Mouse (Mus musculus): ENCODE measurements around the gene Nans. TPM values are rescaled to one million over a fixed set of nuclear protein-coding genes. Genes with fewer than 3 reads are reported as not detected.

Nans gene
- polyA plus RNA-seq, 1 experiment from 2014 or later, result 80.6 TPM

DNA sequence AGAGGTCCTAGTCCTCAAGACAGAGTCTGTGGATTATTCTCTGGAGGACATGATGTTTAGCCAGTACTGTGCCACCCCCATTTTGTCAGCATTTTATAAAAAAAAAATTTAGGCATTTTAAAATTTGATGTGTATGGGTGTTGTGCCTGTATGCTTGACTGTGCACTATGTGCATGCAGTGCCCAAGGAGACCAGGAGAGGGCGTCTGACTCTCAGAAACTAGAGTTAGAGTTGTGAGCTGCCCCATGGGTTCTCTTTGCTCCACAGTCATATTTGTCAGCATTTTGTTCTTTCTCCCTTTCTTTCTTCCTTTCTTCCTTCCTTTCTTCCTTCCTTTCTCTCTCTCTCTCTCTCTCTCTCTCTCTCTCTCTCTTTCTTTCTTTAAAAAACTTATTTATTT is 55.3 kb downstream of the Nans start:
- H3K9me3 ChIP-seq (replicated peaks), result no peaks in the 10 kb centered on the region
- peaks cover 10% of the 10 kb centered on the region for H3K27me3 ChIP-seq (ENCODE audit: low read depth, poor library complexity, severe bottlenecking)
- H3K4me3 ChIP-seq, result no peak overlapping the region
- DNase-seq (ENCODE audit: low spot score), result no peak
- H3K36me3 ChIP-seq, result no peaks in the 10 kb centered on the region
- H3K4me1 ChIP-seq, result peaks cover 16% of the 10 kb centered on the region
- no peak overlapping the region for H3K27ac ChIP-seq (replicated peaks)
- 28% methylated on average over 1 of the region's 1 CpGs for WGBS

DNA sequence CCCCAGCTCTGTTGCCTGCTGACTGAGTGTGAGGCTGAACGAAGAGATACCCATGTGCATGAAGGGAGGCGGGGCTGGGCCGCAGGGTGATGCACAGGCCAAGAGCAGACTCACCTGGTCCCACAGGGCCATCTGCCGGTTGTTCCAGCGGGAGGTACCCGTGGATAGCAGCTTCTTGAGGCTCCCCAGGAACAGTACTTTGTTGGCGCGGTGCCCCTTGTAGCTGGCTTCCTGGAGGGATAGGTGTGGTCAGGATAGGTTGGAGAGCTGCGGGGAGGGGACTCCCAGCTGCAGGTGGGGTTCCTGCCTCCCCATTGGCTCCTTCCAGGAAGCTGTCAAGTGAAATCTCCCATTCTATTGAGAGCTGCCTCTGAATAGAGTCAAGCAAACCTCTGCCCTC is 56.5 kb downstream of the Nans start:
- WGBS, result 21% methylated on average over 9 of the region's 9 CpGs
- Histone ChIP-seq H3K4me1 (peaks cover 20% of the 10 kb centered on the region), H3K36me3 (no peaks in the 10 kb centered on the region), H3K27me3 (ENCODE audit: low read depth, poor library complexity, severe bottlenecking) (no peaks in the 10 kb centered on the region; the same call in 1 of the 2 replicates), H3K27ac (replicated peaks) (no peak overlapping the region), H3K9me3 (replicated peaks) (no peaks in the 10 kb centered on the region), H3K4me3 (no peak overlapping the region)
- no peak for DNase-seq (ENCODE audit: low spot score)

DNA sequence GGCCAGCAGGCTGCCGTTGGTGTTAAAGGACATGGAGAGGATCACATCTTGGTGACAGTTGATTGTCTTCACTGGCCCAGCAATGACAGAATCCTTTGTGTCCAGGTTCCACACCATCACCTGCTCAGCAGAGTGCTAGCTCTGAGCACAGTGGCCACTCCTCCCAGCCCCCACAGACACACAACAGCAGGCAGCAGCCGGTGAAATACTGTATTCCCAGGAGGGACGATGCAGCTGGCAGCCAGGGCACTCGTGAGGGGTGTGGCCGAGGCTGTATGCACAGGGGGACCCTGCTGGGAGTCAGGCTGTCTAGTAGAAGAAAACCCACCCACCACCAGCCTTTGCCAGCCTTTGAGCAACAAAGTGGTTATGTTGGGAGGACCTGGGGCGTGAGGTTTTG is 57.7 kb downstream of the Nans start:
- H3K27me3 ChIP-seq (ENCODE audit: low read depth, poor library complexity, severe bottlenecking), result no peaks in the 10 kb centered on the region
- no peak for DNase-seq (ENCODE audit: low spot score)
- WGBS, result 52% methylated on average over 6 of the region's 6 CpGs
- no peak overlapping the region for H3K4me3 ChIP-seq
- peaks cover 16% of the 10 kb centered on the region for H3K4me1 ChIP-seq
- H3K27ac ChIP-seq (replicated peaks), result no peak overlapping the region
- no peaks in the 10 kb centered on the region for H3K36me3 ChIP-seq
- H3K9me3 ChIP-seq (replicated peaks), result no peaks in the 10 kb centered on the region

DNA sequence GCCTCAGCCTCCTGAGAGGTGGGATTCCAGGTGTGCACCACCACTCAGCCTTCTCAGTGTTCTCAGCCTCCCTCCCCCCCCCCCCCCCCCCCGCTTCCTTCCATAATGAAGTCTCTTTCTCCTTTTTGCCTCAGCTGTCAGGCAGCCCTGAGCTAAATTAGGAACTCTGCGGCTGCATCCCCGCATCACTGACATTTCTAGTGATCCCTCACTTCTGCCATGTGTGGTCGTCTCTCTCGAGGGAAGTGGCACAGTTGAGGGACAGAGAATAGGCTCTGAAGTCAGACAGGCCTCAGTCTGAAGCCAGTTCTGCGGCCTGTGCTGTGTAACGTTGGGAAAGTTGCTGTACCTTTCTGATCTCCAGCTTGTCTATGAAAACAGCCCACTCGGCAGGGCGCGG is 60.9 kb downstream of the Nans start:
- Histone ChIP-seq H3K27me3 (ENCODE audit: low read depth, poor library complexity, severe bottlenecking) (no peaks in the 10 kb centered on the region), H3K36me3 (no peaks in the 10 kb centered on the region), H3K4me3 (no peak overlapping the region), H3K9me3 (replicated peaks) (no peaks in the 10 kb centered on the region), H3K4me1 (peaks cover 13% of the 10 kb centered on the region), H3K27ac (replicated peaks) (no peak overlapping the region)
- no peak for DNase-seq (ENCODE audit: low spot score)
- WGBS, result 87% methylated on average over 9 of the region's 10 CpGs

DNA sequence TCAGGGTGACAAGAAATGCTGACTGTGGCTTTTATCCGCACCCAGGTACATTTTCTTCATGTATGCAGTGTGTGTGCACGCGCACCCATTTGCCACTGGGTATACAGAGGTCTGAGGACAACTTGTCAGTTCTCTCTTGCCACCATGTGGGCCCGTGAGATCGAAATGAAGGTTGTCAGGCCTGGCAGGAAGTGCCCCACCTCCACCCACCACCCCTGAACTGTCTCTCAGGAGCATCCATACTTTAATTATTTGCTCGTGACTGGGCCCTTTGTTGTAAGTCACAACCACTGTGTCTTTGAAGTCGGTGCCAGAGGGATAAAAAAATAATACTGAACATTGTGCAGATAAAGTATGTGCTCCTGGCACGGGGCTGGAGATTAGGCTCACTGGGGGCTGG is 61.4 kb downstream of the Nans start:
- no peak overlapping the region for H3K27ac ChIP-seq (replicated peaks)
- 75% methylated on average over 8 of the region's 8 CpGs for WGBS
- H3K36me3 ChIP-seq, result no peaks in the 10 kb centered on the region
- no peak overlapping the region for H3K4me3 ChIP-seq
- H3K4me1 ChIP-seq, result peaks cover 12% of the 10 kb centered on the region
- no peak for DNase-seq (ENCODE audit: low spot score)
- H3K27me3 ChIP-seq (ENCODE audit: low read depth, poor library complexity, severe bottlenecking), result no peaks in the 10 kb centered on the region
- H3K9me3 ChIP-seq (replicated peaks), result no peaks in the 10 kb centered on the region

Other genes starting within 250 kb of the Nans start
- 0.07 TPM in 1 of 2 replicates, not detected in the other for gene Foxe1, start 145.6 kb upstream of the Nans start, polyA plus RNA-seq (2016; fragmentation: Nextera tagmentation; extraction: Ambion mirVana)
- gene Trmo, start 99.8 kb upstream of the Nans start, polyA plus RNA-seq (2016; fragmentation: Nextera tagmentation; extraction: Ambion mirVana), result 10.7 and 12.9 TPM in 2 replicates
- 13.4 and 14.5 TPM in 2 replicates for gene Hemgn, start 75.7 kb upstream of the Nans start, polyA plus RNA-seq (2016; fragmentation: Nextera tagmentation; extraction: Ambion mirVana)
- 345 and 414 TPM in 2 replicates for gene Anp32b, start 38.3 kb upstream of the Nans start, polyA plus RNA-seq (2016; fragmentation: Nextera tagmentation; extraction: Ambion mirVana)
- 0.62 and 0.63 TPM in 2 replicates for gene Trim14, start 46.9 kb downstream of the Nans start, polyA plus RNA-seq (2016; fragmentation: Nextera tagmentation; extraction: Ambion mirVana)
- gene Coro2a, start 113.0 kb downstream of the Nans start, polyA plus RNA-seq (2016; fragmentation: Nextera tagmentation; extraction: Ambion mirVana), result 2.8 TPM in 2 replicates
- gene Tbc1d2, start 161.0 kb downstream of the Nans start, polyA plus RNA-seq (2016; fragmentation: Nextera tagmentation; extraction: Ambion mirVana), result 0.65 and 0.76 TPM in 2 replicates

All from midbrain, embryonic 10.5 days (tissue).